In the genomic region with DNA sequence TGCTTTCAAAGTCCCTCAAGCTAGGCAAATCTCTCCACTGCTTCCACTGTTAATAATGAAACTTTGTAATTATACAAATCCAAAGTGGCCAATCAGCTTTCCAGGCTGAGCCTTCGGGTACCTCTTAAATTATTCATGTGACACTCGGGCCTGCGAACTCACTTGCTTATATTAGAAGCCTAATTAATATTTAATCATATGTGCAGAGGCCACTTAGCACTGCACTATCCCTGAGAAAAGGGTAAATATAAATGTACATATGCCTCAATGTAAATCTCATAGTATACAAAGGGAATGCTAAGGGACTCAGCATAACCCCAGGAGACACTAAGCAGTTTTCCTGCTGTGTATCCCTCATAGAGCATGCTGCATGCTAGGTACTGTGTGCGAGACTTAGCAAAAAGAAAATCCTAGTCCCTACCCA, we compare ENCODE assay signal across 17 mouse cellular contexts.
DNase-seq lines count a peak whose midpoint lies in the region; ATAC-seq and TF ChIP-seq lines count a peak whose summit lies in the region.
"Had no signal": no experiment of that assay in that cellular context is flagged by ENCODE, and none has a peak within 500 bp of the region (broad histone marks: within the 10 kb centered on the region; RNA-seq: fewer than 3 reads in every experiment).

No protein-coding gene starts in this region.

- peak; percentile 63 for ATAC-seq in hindbrain, embryonic 11.5 days (ENCODE audit: low FRiP score)
- no peak for ATAC-seq in hindbrain, postnatal 0 days
- ATAC-seq in forebrain, embryonic 15.5 days (replicated peaks) = peak; percentile 87
- peak; percentile 90 for ATAC-seq in midbrain, embryonic 13.5 days
- ATAC-seq: liver, embryonic 12.5 days had no signal

- no peak for TF ChIP-seq CTCF in hindbrain, postnatal 0 days (IDR thresholded peaks at IDR 0.05; ENCODE audit: low read depth)

- no peaks in the 10 kb centered on the region for H3K36me3 ChIP-seq in hindbrain, embryonic 11.5 days (ENCODE audit: control insufficient read depth, insufficient read depth, low read length)
- H3K36me3 ChIP-seq in hindbrain, postnatal 0 days (ENCODE audit: insufficient read depth, low read length) = no peaks in the 10 kb centered on the region
- H3K36me3 ChIP-seq in forebrain, embryonic 15.5 days = no peaks in the 10 kb centered on the region
- no peaks in the 10 kb centered on the region for H3K36me3 ChIP-seq in midbrain, embryonic 13.5 days
- H3K36me3 ChIP-seq: liver, embryonic 12.5 days; lung, embryonic 15.5 days had no signal

- no peak overlapping the region for H3K4me2 ChIP-seq in hindbrain, embryonic 11.5 days (replicated peaks; ENCODE audit: low read depth, low read length)
- no peak overlapping the region for H3K4me2 ChIP-seq in hindbrain, postnatal 0 days (ENCODE audit: low read depth, low read length)
- no peak overlapping the region for H3K4me2 ChIP-seq in forebrain, embryonic 15.5 days (replicated peaks)
- H3K4me2 ChIP-seq in midbrain, embryonic 13.5 days (replicated peaks) = no peak overlapping the region
- H3K4me2 ChIP-seq: liver, embryonic 12.5 days; lung, embryonic 15.5 days had no signal

- no peak for DNase-seq in hindbrain, embryonic 11.5 days (ENCODE audit: low spot score)
- no peak for DNase-seq in hindbrain, postnatal 0 days (ENCODE audit: low spot score)
- DNase-seq in retina, embryonic 14.5 days (ENCODE audit: low spot score) = peak; percentile 60
- no peak for DNase-seq in urinary bladder, postnatal 25 days (ENCODE audit: low spot score)
- DNase-seq in cerebellum, postnatal 4 days (ENCODE audit: low spot score in 2 of 2) = no peak
- DNase-seq in layer of hippocampus, postnatal 25 days (ENCODE audit: extremely low spot score in 1 of 2, low spot score in 1 of 2) = no peak
- DNase-seq: cerebellum, postnatal 14 days; heart, adult 18-20 months; kidney, adult 18-20 months; kidney, postnatal 10 days; right cerebral cortex, postnatal 14 days; thymus, postnatal 25 days had no signal

- no peaks in the 10 kb centered on the region for H3K9me3 ChIP-seq in hindbrain, embryonic 11.5 days (ENCODE audit: control insufficient read depth, low read length)
- no peaks in the 10 kb centered on the region for H3K9me3 ChIP-seq in hindbrain, postnatal 0 days (ENCODE audit: low read length)
- no peaks in the 10 kb centered on the region for H3K9me3 ChIP-seq in forebrain, embryonic 15.5 days
- no peaks in the 10 kb centered on the region for H3K9me3 ChIP-seq in midbrain, embryonic 13.5 days
- H3K9me3 ChIP-seq: liver, embryonic 12.5 days; lung, embryonic 15.5 days had no signal

- WGBS in hindbrain, embryonic 11.5 days = 51% methylated on average over 4 of the region's 4 CpGs
- 32% methylated on average over 4 of the region's 4 CpGs for WGBS in hindbrain, postnatal 0 days
- WGBS in forebrain, embryonic 15.5 days = 13% methylated on average over 4 of the region's 4 CpGs
- WGBS in midbrain, embryonic 13.5 days = 22% methylated on average over 4 of the region's 4 CpGs

- no peak overlapping the region for H3K4me3 ChIP-seq in hindbrain, embryonic 11.5 days (ENCODE audit: low read depth, low read length)
- no peak overlapping the region for H3K4me3 ChIP-seq in hindbrain, postnatal 0 days (ENCODE audit: low read length)
- no peak overlapping the region for H3K4me3 ChIP-seq in forebrain, embryonic 15.5 days
- H3K4me3 ChIP-seq in midbrain, embryonic 13.5 days (replicated peaks) = no peak overlapping the region
- H3K4me3 ChIP-seq: left cerebral cortex, adult 2 months; liver, embryonic 12.5 days; lung, embryonic 15.5 days had no signal

- no peak overlapping the region for H3K27ac ChIP-seq in hindbrain, embryonic 11.5 days (ENCODE audit: low read depth, low read length)
- H3K27ac ChIP-seq in hindbrain, postnatal 0 days = no peak overlapping the region
- peak overlapping the region; percentile 77 for H3K27ac ChIP-seq in forebrain, embryonic 15.5 days (replicated peaks)
- no peak overlapping the region for H3K27ac ChIP-seq in midbrain, embryonic 13.5 days
- H3K27ac ChIP-seq: left cerebral cortex, adult 2 months; liver, embryonic 12.5 days; lung, embryonic 15.5 days had no signal

- H3K4me1 ChIP-seq in hindbrain, embryonic 11.5 days (replicated peaks; ENCODE audit: control insufficient read depth, insufficient read depth, low read length) = no peaks in the 10 kb centered on the region
- no peaks in the 10 kb centered on the region for H3K4me1 ChIP-seq in hindbrain, postnatal 0 days (ENCODE audit: insufficient read depth, low read length)
- peaks cover 21% of the 10 kb centered on the region for H3K4me1 ChIP-seq in forebrain, embryonic 15.5 days
- peaks cover 26% of the 10 kb centered on the region for H3K4me1 ChIP-seq in midbrain, embryonic 13.5 days (replicated peaks)
- H3K4me1 ChIP-seq: liver, embryonic 12.5 days; lung, embryonic 15.5 days had no signal

- H3K9ac ChIP-seq in hindbrain, embryonic 11.5 days (ENCODE audit: low read depth, low read length) = no peak overlapping the region
- H3K9ac ChIP-seq in hindbrain, postnatal 0 days (replicated peaks; ENCODE audit: low read length) = no peak overlapping the region
- no peak overlapping the region for H3K9ac ChIP-seq in forebrain, embryonic 15.5 days (replicated peaks)
- no peak overlapping the region for H3K9ac ChIP-seq in midbrain, embryonic 13.5 days (replicated peaks)
- H3K9ac ChIP-seq: liver, embryonic 12.5 days; lung, embryonic 15.5 days had no signal

- no peaks in the 10 kb centered on the region for H3K27me3 ChIP-seq in hindbrain, embryonic 11.5 days (ENCODE audit: control insufficient read depth, insufficient read depth, low read length)
- no peaks in the 10 kb centered on the region for H3K27me3 ChIP-seq in hindbrain, postnatal 0 days (ENCODE audit: insufficient read depth, low read length)
- H3K27me3 ChIP-seq in forebrain, embryonic 15.5 days = no peaks in the 10 kb centered on the region
- H3K27me3 ChIP-seq in midbrain, embryonic 13.5 days = no peaks in the 10 kb centered on the region
- H3K27me3 ChIP-seq: liver, embryonic 12.5 days; lung, embryonic 15.5 days had no signal
